Mouse (Mus musculus) brown adipose tissue, adult 24 weeks (tissue): ENCODE data around the gene Fam102a. TPM values are rescaled to one million over a fixed set of nuclear protein-coding genes. Genes with fewer than 3 reads are reported as not detected.

Experiments used
- H3K27ac ChIP-seq: fragments of 200-500 bp; replicated peaks from 2 replicates; pipeline ENCODE4 v1.5.1; 2012; ENCODE audit warnings: low read depth, mild to moderate bottlenecking, low read length
- H3K4me1 ChIP-seq: fragments of 200-500 bp; 2 replicates; pipeline ENCODE4 v1.6.1; 2012; ENCODE audit warnings: low read length, mixed read lengths; ENCODE audit not compliant: control insufficient read depth, insufficient read depth, insufficient read length
- H3K4me3 ChIP-seq: fragments of 200-500 bp; 2 replicates; pipeline ENCODE4 v1.5.1; 2012; ENCODE audit warnings: low read depth, mild to moderate bottlenecking, low read length, moderate library complexity; ENCODE audit not compliant: insufficient read depth
- polyA plus RNA-seq: library from polyadenylated mRNA; stranded (reverse); fragments of >200 nt; gene quantifications from 2 replicates; pipeline ENCODE4 v1.2.4, GENCODE M21; 2012; ENCODE audit not compliant: missing spikeins, insufficient read depth, insufficient read length

Fam102a gene
- polyA plus RNA-seq, 1 experiment = 15.4 TPM

- H3K4me1 ChIP-seq = peaks cover 10% of the 10 kb centered on the region
- no peak overlapping the region for H3K4me3 ChIP-seq
- 0 out of 2 replicates have a peak overlapping the region, but pooled peaks have one; percentile 23 for H3K27ac ChIP-seq
Observed at GRCm38 (mm10) chr2:32597248-32597647, 62.1 kb downstream of the Fam102a start.

- Histone ChIP-seq H3K4me3 (no peak overlapping the region), H3K4me1 (peaks cover 10% of the 10 kb centered on the region), H3K27ac (0 out of 2 replicates have a peak overlapping the region, but pooled peaks have one; percentile 16)
Observed at GRCm38 (mm10) chr2:32597699-32598098, 62.6 kb downstream of the Fam102a start.

GRCm38 (mm10) chr2:32598506-32598905 is 63.4 kb downstream of the Fam102a start:
- no peak overlapping the region for H3K4me3 ChIP-seq
- peak overlapping the region; percentile 16; the same call in 1 of the 2 replicates for H3K27ac ChIP-seq
- H3K4me1 ChIP-seq = peaks cover 10% of the 10 kb centered on the region

GRCm38 (mm10) chr2:32599409-32599808 is 64.3 kb downstream of the Fam102a start, which contains the start of gene St6galnac6:
Gene St6galnac6, plus strand, starts transcription at chr2:32599709.
- no peak within 1 kb of the TSS for H3K27ac ChIP-seq
- H3K4me3 ChIP-seq = no peak within 1 kb of the TSS
- peaks cover 10% of the 10 kb centered on the region for H3K4me1 ChIP-seq

GRCm38 (mm10) chr2:32601417-32602065 is 66.4 kb downstream of the Fam102a start:
- H3K4me1 ChIP-seq = peaks cover 9% of the 10 kb centered on the region
- H3K27ac ChIP-seq = no peak overlapping the region
- no peak overlapping the region for H3K4me3 ChIP-seq

GRCm38 (mm10) chr2:32602600-32603054 is 67.5 kb downstream of the Fam102a start:
- Histone ChIP-seq H3K27ac (peak overlapping the region; percentile 70), H3K4me1 (peaks cover 4% of the 10 kb centered on the region), H3K4me3 (peak overlapping the region; percentile 55)

- Histone ChIP-seq H3K4me1 (peaks cover 11% of the 10 kb centered on the region), H3K4me3 (no peak overlapping the region), H3K27ac (no peak overlapping the region)
Observed at GRCm38 (mm10) chr2:32604631-32605030, 69.5 kb downstream of the Fam102a start.

- Histone ChIP-seq H3K27ac (no peak overlapping the region), H3K4me1 (peaks cover 7% of the 10 kb centered on the region; the same call in 1 of the 2 replicates)
Observed at GRCm38 (mm10) chr2:32606161-32607142, 71.3 kb downstream of the Fam102a start.

GRCm38 (mm10) chr2:32607262-32607947 is 72.3 kb downstream of the Fam102a start:
- Histone ChIP-seq H3K27ac (peak overlapping the region; percentile 43), H3K4me1 (peaks cover 7% of the 10 kb centered on the region; the same call in 1 of the 2 replicates), H3K4me3 (peak overlapping the region; percentile 92)

More at GRCm38 (mm10) chr2:32606161-32607142, 71.3 kb downstream of the Fam102a start:
- peak overlapping the region; percentile 92 for H3K4me3 ChIP-seq

GRCm38 (mm10) chr2:32608141-32608777 is 73.1 kb downstream of the Fam102a start:
- Histone ChIP-seq H3K4me1 (peaks cover 7% of the 10 kb centered on the region; the same call in 1 of the 2 replicates), H3K4me3 (peak overlapping the region; percentile 92), H3K27ac (peak overlapping the region; percentile 93)

- Histone ChIP-seq H3K4me1 (peaks cover 7% of the 10 kb centered on the region; the same call in 1 of the 2 replicates), H3K27ac (peak overlapping the region; percentile 93)
Observed at GRCm38 (mm10) chr2:32608778-32609435, 73.8 kb downstream of the Fam102a start.

GRCm38 (mm10) chr2:32610610-32611229 is 75.6 kb downstream of the Fam102a start:
- Histone ChIP-seq H3K4me1 (peaks cover 7% of the 10 kb centered on the region; the same call in 1 of the 2 replicates), H3K4me3 (peak overlapping the region; percentile 92), H3K27ac (0 out of 2 replicates have a peak overlapping the region, but pooled peaks have one; percentile 4)

More at GRCm38 (mm10) chr2:32608778-32609435, 73.8 kb downstream of the Fam102a start:
- H3K4me3 ChIP-seq = peak overlapping the region; percentile 92

- H3K27ac ChIP-seq = no peak overlapping the region
- no peak overlapping the region for H3K4me3 ChIP-seq
- H3K4me1 ChIP-seq = peaks cover 7% of the 10 kb centered on the region; the same call in 1 of the 2 replicates
Observed at GRCm38 (mm10) chr2:32612274-32612673, 77.1 kb downstream of the Fam102a start.
